Mouse (Mus musculus) stomach, embryonic 14.5 days (tissue): ENCODE data around the gene Gmpr. TPM values are rescaled to one million over a fixed set of nuclear protein-coding genes. Genes with fewer than 3 reads are reported as not detected.

Source experiments
- ATAC-seq: fragments of 200-750 bp; cut with Nextera tagmentation; 2 replicates; pipeline ENCODE4 v1.8.0; 2017; ENCODE audit warnings: low read depth, moderate TSS enrichment; ENCODE audit not compliant: insufficient number of reproducible peaks, insufficient read depth, low FRiP score
- H3K27ac ChIP-seq: fragments of 300-500 bp; sonication (generic); 2 replicates; pipeline ENCODE4 v1.5.1; 2014; ENCODE audit warnings: mild to moderate bottlenecking, low read length, moderate library complexity, mixed read lengths
- H3K27me3 ChIP-seq: fragments of 300-500 bp; sonication (generic); 2 replicates; pipeline ENCODE4 v1.6.1; 2014; ENCODE audit warnings: low read length, control low read depth, mixed read lengths; ENCODE audit not compliant: control insufficient read depth, insufficient read depth
- H3K36me3 ChIP-seq: fragments of 300-500 bp; sonication (generic); 2 replicates; pipeline ENCODE4 v1.6.1; 2014; ENCODE audit warnings: mild to moderate bottlenecking, control low read depth, low read length, moderate library complexity, mixed read lengths; ENCODE audit not compliant: control insufficient read depth, insufficient read depth
- H3K4me1 ChIP-seq: fragments of 300-500 bp; sonication (generic); 2 replicates; pipeline ENCODE4 v1.6.1; 2014; ENCODE audit warnings: low read length, control low read depth, mixed read lengths; ENCODE audit not compliant: control insufficient read depth, insufficient read depth
- H3K4me2 ChIP-seq: fragments of 300-500 bp; sonication (generic); replicated peaks from 2 replicates; pipeline ENCODE4 v1.6.1; 2014; ENCODE audit warnings: low read depth, low read length, control low read depth
- H3K4me3 ChIP-seq: fragments of 300-500 bp; sonication (generic); 2 replicates; pipeline ENCODE4 v1.5.1; 2014; ENCODE audit warnings: low read depth, low read length, control low read depth
- H3K9ac ChIP-seq: fragments of 300-500 bp; sonication (generic); replicated peaks from 2 replicates; pipeline ENCODE4 v1.6.1; 2014; ENCODE audit warnings: low read depth, mild to moderate bottlenecking, control low read depth, low read length, moderate library complexity, mixed read lengths
- H3K9me3 ChIP-seq: fragments of 300-500 bp; sonication (generic); 2 replicates; pipeline ENCODE4 v1.6.1; 2016; ENCODE audit warnings: low read depth, low read length, control low read depth; ENCODE audit not compliant: control insufficient read depth
- WGBS: fragments of 180-500 bp; shearing (Covaris S2); extraction: QIAGEN DNeasy Blood & Tissue Kit; methylation state at CpG from one replicate; pipeline ENCODE4 v1.1.7; 2014; 5-methylcytosine and 5-hydroxymethylcytosine counted together
- polyA plus RNA-seq: library from polyadenylated mRNA; unstranded; fragments of >200 nt; fragmentation: Nextera tagmentation; extraction: Ambion mirVana; gene quantifications from 2 replicates; pipeline ENCODE4 v1.2.1, GENCODE M21; 2014

Gene Gmpr
- polyA plus RNA-seq, 1 experiment from 2014 or later = 34.6 TPM

GRCm38 (mm10) chr13:45564946-45565345 is 57.7 kb downstream of the Gmpr start:
- Histone ChIP-seq H3K9ac (no peak overlapping the region), H3K9me3 (no peaks in the 10 kb centered on the region), H3K4me3 (no peak overlapping the region), H3K4me1 (no peaks in the 10 kb centered on the region), H3K27ac (no peak overlapping the region), H3K4me2 (no peak overlapping the region), H3K36me3 (no peaks in the 10 kb centered on the region), H3K27me3 (no peaks in the 10 kb centered on the region)
- 59% methylated on average over 4 of the region's 4 CpGs for WGBS
- no peak for ATAC-seq

GRCm38 (mm10) chr13:45569932-45570331 is 62.7 kb downstream of the Gmpr start:
- Histone ChIP-seq H3K4me1 (no peaks in the 10 kb centered on the region), H3K9me3 (no peaks in the 10 kb centered on the region), H3K36me3 (no peaks in the 10 kb centered on the region), H3K27ac (no peak overlapping the region), H3K4me3 (no peak overlapping the region), H3K4me2 (no peak overlapping the region), H3K27me3 (no peaks in the 10 kb centered on the region), H3K9ac (no peak overlapping the region)
- ATAC-seq = no peak
- WGBS = 81% methylated on average over 7 of the region's 7 CpGs

- WGBS = under 1% methylated on average over 6 of the region's 6 CpGs
Measured at GRCm38 (mm10) chr13:45571795-45572262, 64.6 kb downstream of the Gmpr start.

GRCm38 (mm10) chr13:45572768-45573167 is 65.5 kb downstream of the Gmpr start:
- WGBS = 27% methylated on average over 4 of the region's 4 CpGs
- Histone ChIP-seq H3K4me3 (no peak overlapping the region), H3K9ac (no peak overlapping the region), H3K4me1 (no peaks in the 10 kb centered on the region; the same call in 1 of the 2 replicates), H3K27ac (no peak overlapping the region), H3K36me3 (no peaks in the 10 kb centered on the region), H3K4me2 (no peak overlapping the region), H3K9me3 (no peaks in the 10 kb centered on the region), H3K27me3 (no peaks in the 10 kb centered on the region)
- ATAC-seq = no peak

More at GRCm38 (mm10) chr13:45571795-45572262, 64.6 kb downstream of the Gmpr start:
- Histone ChIP-seq H3K9me3 (no peaks in the 10 kb centered on the region), H3K4me1 (no peaks in the 10 kb centered on the region; the same call in 1 of the 2 replicates), H3K4me3 (no peak overlapping the region), H3K36me3 (no peaks in the 10 kb centered on the region), H3K27me3 (no peaks in the 10 kb centered on the region), H3K27ac (no peak overlapping the region), H3K4me2 (no peak overlapping the region), H3K9ac (no peak overlapping the region)
- no peak for ATAC-seq

- Histone ChIP-seq H3K27me3 (no peaks in the 10 kb centered on the region), H3K27ac (no peak overlapping the region), H3K4me3 (no peak overlapping the region), H3K4me1 (no peaks in the 10 kb centered on the region; the same call in 1 of the 2 replicates), H3K9me3 (no peaks in the 10 kb centered on the region), H3K4me2 (no peak overlapping the region), H3K9ac (no peak overlapping the region), H3K36me3 (no peaks in the 10 kb centered on the region)
- WGBS = 71% methylated on average over 4 of the region's 4 CpGs
- ATAC-seq = no peak
Measured at GRCm38 (mm10) chr13:45576185-45576584, 68.9 kb downstream of the Gmpr start.

- ATAC-seq = no peak
- no peak overlapping the region for H3K27ac ChIP-seq
- 59% methylated on average over 5 of the region's 5 CpGs for WGBS
Measured at GRCm38 (mm10) chr13:45577366-45577765, 70.1 kb downstream of the Gmpr start.

GRCm38 (mm10) chr13:45577784-45578183 is 70.5 kb downstream of the Gmpr start:
- Histone ChIP-seq H3K9me3 (no peaks in the 10 kb centered on the region), H3K4me1 (no peaks in the 10 kb centered on the region; the same call in 1 of the 2 replicates), H3K9ac (no peak overlapping the region), H3K4me2 (no peak overlapping the region), H3K36me3 (no peaks in the 10 kb centered on the region), H3K4me3 (no peak overlapping the region), H3K27me3 (no peaks in the 10 kb centered on the region), H3K27ac (no peak overlapping the region)
- ATAC-seq = no peak
- 45% methylated on average over 2 of the region's 2 CpGs for WGBS

More at GRCm38 (mm10) chr13:45577366-45577765, 70.1 kb downstream of the Gmpr start:
- no peaks in the 10 kb centered on the region for H3K27me3 ChIP-seq
- H3K9me3 ChIP-seq = no peaks in the 10 kb centered on the region
- no peak overlapping the region for H3K4me2 ChIP-seq
- no peaks in the 10 kb centered on the region; the same call in 1 of the 2 replicates for H3K4me1 ChIP-seq
- no peak overlapping the region for H3K9ac ChIP-seq
- H3K4me3 ChIP-seq = no peak overlapping the region
- H3K36me3 ChIP-seq = no peaks in the 10 kb centered on the region

GRCm38 (mm10) chr13:45579751-45580150 is 72.5 kb downstream of the Gmpr start:
- H3K9ac ChIP-seq = no peak overlapping the region
- no peak for ATAC-seq
- no peaks in the 10 kb centered on the region for H3K27me3 ChIP-seq
- H3K36me3 ChIP-seq = no peaks in the 10 kb centered on the region
- H3K9me3 ChIP-seq = no peaks in the 10 kb centered on the region
- H3K4me1 ChIP-seq = no peaks in the 10 kb centered on the region; the same call in 1 of the 2 replicates
- H3K4me2 ChIP-seq = no peak overlapping the region
- H3K27ac ChIP-seq = no peak overlapping the region
- no peak overlapping the region for H3K4me3 ChIP-seq
- WGBS = 45% methylated on average over 3 of the region's 3 CpGs

GRCm38 (mm10) chr13:45582294-45582693 is 75.0 kb downstream of the Gmpr start:
- Histone ChIP-seq H3K9me3 (no peaks in the 10 kb centered on the region), H3K9ac (no peak overlapping the region), H3K4me2 (no peak overlapping the region), H3K36me3 (no peaks in the 10 kb centered on the region), H3K27me3 (no peaks in the 10 kb centered on the region), H3K4me3 (no peak overlapping the region), H3K27ac (no peak overlapping the region), H3K4me1 (no peaks in the 10 kb centered on the region)
- ATAC-seq = no peak
- 38% methylated on average over 12 of the region's 12 CpGs for WGBS
